Mouse (Mus musculus) gastrocnemius, adult 8-10 months (tissue): ENCODE data around the gene Clba1. TPM values are rescaled to one million over a fixed set of nuclear protein-coding genes. Genes with fewer than 3 reads are reported as not detected.
A peak's percentile ranks its signal among the peaks of the same experiment; 100 is the strongest.

ENCODE experiments used
- DNase-seq, 2 experiments: peaks; one replicate each; pipeline ENCODE4 v3.0.0; 2022; ENCODE audit warnings: low spot score in 2 of 2
- total RNA-seq, 4 experiments: library from RNA; stranded (reverse); gene quantifications; 2 replicates each; pipeline ENCODE4 v1.2.4; 2022

The Clba1 gene
- under 1 TPM; 0.17 to 0.61 (median 0.45) TPM for total RNA-seq

GRCm38 (mm10) chr12:112808587-112809364, at the start of gene Clba1:
Gene Clba1, plus strand, starts transcription at chr12:112808937.
- DNase-seq, result peak; percentile 89 to 91

- DNase-seq, result no peak
Measured at GRCm38 (mm10) chr12:112759471-112759870, 49.3 kb upstream of the Clba1 start.

GRCm38 (mm10) chr12:112760154-112760926, 48.4 kb upstream of the Clba1 start, which contains the start of gene Pld4:
Gene Pld4, plus strand, starts transcription at chr12:112760655.
- DNase-seq, result peak in 1 of 2 experiments; percentile 1

GRCm38 (mm10) chr12:112761411-112761810, 47.3 kb upstream of the Clba1 start:
- DNase-seq, result no peak

GRCm38 (mm10) chr12:112762018-112762417, 46.7 kb upstream of the Clba1 start:
- DNase-seq, result peak in 1 of 2 experiments; percentile 1

- no peak for DNase-seq
Measured at GRCm38 (mm10) chr12:112763176-112763575, 45.6 kb upstream of the Clba1 start.

GRCm38 (mm10) chr12:112764141-112764540, 44.6 kb upstream of the Clba1 start:
- no peak for DNase-seq

- no peak for DNase-seq
Measured at GRCm38 (mm10) chr12:112764991-112765390, 43.7 kb upstream of the Clba1 start.

GRCm38 (mm10) chr12:112766586-112766985, 42.2 kb upstream of the Clba1 start:
- DNase-seq, result no peak

- no peak for DNase-seq
Measured at GRCm38 (mm10) chr12:112767036-112767890, 41.5 kb upstream of the Clba1 start.

- no peak for DNase-seq
Measured at GRCm38 (mm10) chr12:112768166-112768565, 40.6 kb upstream of the Clba1 start.

- no peak for DNase-seq
Measured at GRCm38 (mm10) chr12:112769031-112769430, 39.7 kb upstream of the Clba1 start.

- no peak for DNase-seq
Measured at GRCm38 (mm10) chr12:112769751-112770150, 39.0 kb upstream of the Clba1 start.

GRCm38 (mm10) chr12:112770396-112770795, 38.3 kb upstream of the Clba1 start:
- no peak for DNase-seq

- DNase-seq, result no peak
Measured at GRCm38 (mm10) chr12:112772306-112772705, 36.4 kb upstream of the Clba1 start.

GRCm38 (mm10) chr12:112773366-112773765, 35.4 kb upstream of the Clba1 start:
- DNase-seq, result no peak

- DNase-seq, result no peak
Measured at GRCm38 (mm10) chr12:112774026-112774425, 34.7 kb upstream of the Clba1 start.

- no peak for DNase-seq
Measured at GRCm38 (mm10) chr12:112774481-112774880, 34.3 kb upstream of the Clba1 start.

- no peak for DNase-seq
Measured at GRCm38 (mm10) chr12:112791026-112791425, 17.7 kb upstream of the Clba1 start.

- DNase-seq, result peak in 1 of 2 experiments; percentile 37
Measured at GRCm38 (mm10) chr12:112793601-112794355, 15.0 kb upstream of the Clba1 start.

- no peak for DNase-seq
Measured at GRCm38 (mm10) chr12:112794356-112794816, 14.4 kb upstream of the Clba1 start.
